21 mouse cellular contexts compared by ENCODE assay signal in the genomic region with DNA sequence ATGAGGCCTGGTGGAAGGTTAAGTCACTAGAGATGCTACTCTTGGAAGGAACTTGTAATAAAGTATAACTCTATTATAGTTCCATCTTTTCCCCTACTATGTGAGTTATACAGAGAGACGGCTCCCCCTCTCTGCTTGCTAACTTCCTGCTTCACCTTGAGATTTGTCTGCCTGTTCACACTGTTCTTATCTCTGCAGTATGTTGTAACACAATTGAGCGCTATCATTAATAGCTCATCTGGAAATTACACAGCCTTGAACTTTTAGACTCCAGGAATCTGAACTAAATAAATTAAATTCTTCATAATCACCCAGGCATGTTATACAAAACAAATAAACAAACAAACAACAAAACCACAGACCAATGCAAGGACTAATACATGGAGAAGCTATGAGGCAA. TPM values are rescaled to one million over a fixed set of nuclear protein-coding genes. Genes with fewer than 3 reads are reported as not detected.
"Had no signal": no experiment of that assay in that cellular context is flagged by ENCODE, and none has a peak within 500 bp of the region (broad histone marks: within the 10 kb centered on the region; RNA-seq: fewer than 3 reads in every experiment).

No protein-coding gene starts in this region.

- H3K4me1 ChIP-seq: neural tube, embryonic 13.5 days; neural tube, embryonic 15.5 days; stomach, embryonic 15.5 days had no signal

- H3K27ac ChIP-seq: neural tube, embryonic 13.5 days; neural tube, embryonic 15.5 days; stomach, embryonic 15.5 days; stomach, postnatal 0 days had no signal

- H3K9me3 ChIP-seq: neural tube, embryonic 13.5 days; neural tube, embryonic 15.5 days; stomach, embryonic 15.5 days had no signal

- DNase-seq: retina, postnatal 1 day; right cerebral cortex, adult 18-20 months; right cerebral cortex, postnatal 14 days; right cerebral cortex, postnatal 25 days; right cerebral cortex, postnatal 4 days; spleen, adult 18-20 months; thymus, adult 18-20 months; thymus, adult 2 months; thymus, postnatal 14 days; thymus, postnatal 25 days; thymus, postnatal 36 days; thymus, postnatal 4 days had no signal

- H3K36me3 ChIP-seq: neural tube, embryonic 13.5 days; neural tube, embryonic 15.5 days; stomach, embryonic 15.5 days had no signal

- H3K4me3 ChIP-seq: neural tube, embryonic 13.5 days; neural tube, embryonic 15.5 days; stomach, embryonic 15.5 days had no signal

- H3K27me3 ChIP-seq: neural tube, embryonic 13.5 days; neural tube, embryonic 15.5 days; stomach, embryonic 15.5 days had no signal

- H3K4me2 ChIP-seq: neural tube, embryonic 13.5 days; neural tube, embryonic 15.5 days; stomach, embryonic 15.5 days had no signal

- H3K9ac ChIP-seq: neural tube, embryonic 13.5 days; neural tube, embryonic 15.5 days; stomach, embryonic 15.5 days had no signal

RNA-seq across cellular contexts. Expression of gene Ces1e, which starts 16.6 kb away (rescaled TPM):
- total RNA-seq: neutrophil, adult 5-6 weeks had no signal
- polyA plus RNA-seq: neural tube, embryonic 13.5 days; neural tube, embryonic 14.5 days; neural tube, embryonic 15.5 days; testis, adult 2 months; urinary bladder, adult 2 months had no signal

RNA-seq across cellular contexts. Expression of gene Ces1f, which starts 33.5 kb away (rescaled TPM):
- total RNA-seq: neutrophil, adult 5-6 weeks had no signal
- polyA plus RNA-seq: neural tube, embryonic 13.5 days; neural tube, embryonic 14.5 days; neural tube, embryonic 15.5 days; stomach, embryonic 14.5 days had no signal
